In genomic region chr5:104109516-104109915, GRCm38 (mm10) we compare ENCODE assay signal across 9 mouse cellular contexts. TPM values are rescaled to one million over a fixed set of nuclear protein-coding genes. Genes with fewer than 3 reads are reported as not detected.
DNase-seq lines count a peak whose midpoint lies in the region; ATAC-seq and TF ChIP-seq lines count a peak whose summit lies in the region.
"Had no signal": no experiment of that assay in that cellular context is flagged by ENCODE, and none has a peak within 500 bp of the region (broad histone marks: within the 10 kb centered on the region; RNA-seq: fewer than 3 reads in every experiment).

No protein-coding gene starts in this region.

- H3K9ac ChIP-seq in hindbrain, embryonic 11.5 days (ENCODE audit: low read depth, low read length): no peak overlapping the region

- no peak for TF ChIP-seq POLR2A in cerebellum, adult 2 months (IDR thresholded peaks at IDR 0.05; ENCODE audit: borderline replicate concordance, insufficient read depth, low read length)

- no peaks in the 10 kb centered on the region for H3K36me3 ChIP-seq in hindbrain, embryonic 11.5 days (ENCODE audit: control insufficient read depth, insufficient read depth, low read length)

- WGBS in cerebellum, adult 2 months: 70% methylated on average over 3 of the region's 3 CpGs
- WGBS in hindbrain, embryonic 11.5 days: 17% methylated on average over 3 of the region's 3 CpGs

- H3K4me1 ChIP-seq in cerebellum, adult 2 months (ENCODE audit: control insufficient read depth, insufficient read depth, low read length): peaks cover 6% of the 10 kb centered on the region
- peaks cover 18% of the 10 kb centered on the region for H3K4me1 ChIP-seq in hindbrain, embryonic 11.5 days (replicated peaks; ENCODE audit: control insufficient read depth, insufficient read depth, low read length)

- no peak overlapping the region; the same call in 1 of the 2 replicates for H3K4me2 ChIP-seq in hindbrain, embryonic 11.5 days (replicated peaks; ENCODE audit: low read depth, low read length)

- ATAC-seq in hindbrain, embryonic 11.5 days (ENCODE audit: low FRiP score): peak; percentile 39
- no peak for ATAC-seq in activated CD4-positive, CD25-positive, alpha-beta regulatory T cell, adult 4 months
- ATAC-seq in erythroid progenitor cell, adult 5-6 weeks (replicated peaks; ENCODE audit: low FRiP score, poor library complexity, severe bottlenecking): no peak

- DNase-seq in cerebellum, adult 2 months: no peak
- no peak for DNase-seq in cerebellum, adult 9-11 months
- peak; percentile 35 to 57 for DNase-seq in adrenal gland, postnatal 36 days
- peak; percentile 57 for DNase-seq in hindbrain, embryonic 11.5 days (ENCODE audit: low spot score)
- DNase-seq in mesoderm, embryonic 11.5 days (ENCODE audit: low read depth, low spot score): peak; percentile 66
- no peak for DNase-seq in cerebellum, adult 11-12 months

- H3K27me3 ChIP-seq in cerebellum, adult 2 months (ENCODE audit: control insufficient read depth, insufficient read depth, low read length): no peaks in the 10 kb centered on the region
- no peaks in the 10 kb centered on the region for H3K27me3 ChIP-seq in hindbrain, embryonic 11.5 days (ENCODE audit: control insufficient read depth, insufficient read depth, low read length)

- H3K4me3 ChIP-seq in cerebellum, adult 2 months (replicated peaks; ENCODE audit: insufficient read depth, low read depth, low read length): peak overlapping the region; percentile 66
- H3K4me3 ChIP-seq in hindbrain, embryonic 11.5 days (ENCODE audit: low read depth, low read length): no peak overlapping the region

- peak overlapping the region; percentile 71; the same call in 1 of the 2 replicates for H3K27ac ChIP-seq in cerebellum, adult 2 months (ENCODE audit: insufficient read depth, low read length)
- peak overlapping the region; percentile 89 for H3K27ac ChIP-seq in hindbrain, embryonic 11.5 days (ENCODE audit: low read depth, low read length)

- no peak for TF ChIP-seq CTCF in cerebellum, adult 2 months (IDR thresholded peaks at IDR 0.05; ENCODE audit: borderline replicate concordance, insufficient read depth, low read depth, low read length)

- no peaks in the 10 kb centered on the region for H3K9me3 ChIP-seq in hindbrain, embryonic 11.5 days (ENCODE audit: control insufficient read depth, low read length)

RNA-seq across cellular contexts. Expression of gene Sparcl1, which starts 4.0 kb away (rescaled TPM):
- 1,650 and 1,724 TPM in 2 replicates for polyA plus RNA-seq in cerebellum, adult 2 months (2012; rRNA removed)
- 10 to 100 TPM; 24.9 to 34.7 TPM for total RNA-seq in adrenal gland, postnatal 36 days (2021)
- 61.5 and 61.9 TPM in 2 replicates for polyA plus RNA-seq in hindbrain, embryonic 11.5 days (2014; fragmentation: Nextera tagmentation; extraction: Ambion mirVana)
- polyA plus RNA-seq in activated CD4-positive, CD25-positive, alpha-beta regulatory T cell, adult 4 months (2017; shearing (Covaris generic)): not detected
- not detected in 2 replicates for total RNA-seq in erythroid progenitor cell, adult 5-6 weeks (2015; ENCODE audit: low replicate concordance)
- total RNA-seq in erythroid progenitor cell, adult 5-6 weeks (2017; ENCODE audit: low replicate concordance): not detected in 2 replicates
- polyA plus RNA-seq: C2C12 had no signal

RNA-seq across cellular contexts. Expression of gene Gm17660, which starts 32.1 kb away (rescaled TPM):
- not detected in 2 replicates for polyA plus RNA-seq in cerebellum, adult 2 months (2012; rRNA removed)
- not detected for total RNA-seq in adrenal gland, postnatal 36 days (2021)
- polyA plus RNA-seq in hindbrain, embryonic 11.5 days (2014; fragmentation: Nextera tagmentation; extraction: Ambion mirVana): not detected in 2 replicates
- polyA plus RNA-seq in activated CD4-positive, CD25-positive, alpha-beta regulatory T cell, adult 4 months (2017; shearing (Covaris generic)): not detected
- total RNA-seq in erythroid progenitor cell, adult 5-6 weeks (2015; ENCODE audit: low replicate concordance): not detected in 2 replicates
- total RNA-seq in erythroid progenitor cell, adult 5-6 weeks (2017; ENCODE audit: low replicate concordance): not detected in 2 replicates
- polyA plus RNA-seq: C2C12 had no signal

Comparison
In these comparisons a context has a peak if more than half of its experiments do, and no peak if none do; other contexts are left out.
1. DNase-seq: peak in adrenal gland, postnatal 36 days (2 of 2), hindbrain, embryonic 11.5 days (single experiment) and mesoderm, embryonic 11.5 days (single experiment); none in cerebellum, adult 2 months (0 of 2), cerebellum, adult 9-11 months (single experiment) and cerebellum, adult 11-12 months (single experiment).
2. RNA of gene Sparcl1, which starts 4.0 kb away (polyA plus RNA-seq): 1,650 to 1,724 TPM in cerebellum, adult 2 months and 61.5 to 61.9 TPM in hindbrain, embryonic 11.5 days; not detected in activated CD4-positive, CD25-positive, alpha-beta regulatory T cell, adult 4 months; every median in the first group is over 10 times any median in the second.